Mouse (Mus musculus) spleen, postnatal 4 days (tissue): ENCODE results near the gene Ciapin1.
"Not testable (repeated sequence)": the region's sequence is repeated elsewhere in the genome, so short reads cannot be mapped to it uniquely, and the experiment has no call there.

ENCODE experiments used
- DNase-seq, 2 experiments: peaks; one replicate each; pipeline ENCODE4 v3.0.0; 2022; ENCODE audit warnings: low spot score in 2 of 2

The Ciapin1 gene

GRCm38 (mm10) chr8:94857346-94858173 lies 19.4 kb upstream of the Ciapin1 start, which contains the start of gene Polr2c:
Gene Polr2c, plus strand, starts transcription at chr8:94857450.
- peak; percentile 93 to 99 for DNase-seq

DNA sequence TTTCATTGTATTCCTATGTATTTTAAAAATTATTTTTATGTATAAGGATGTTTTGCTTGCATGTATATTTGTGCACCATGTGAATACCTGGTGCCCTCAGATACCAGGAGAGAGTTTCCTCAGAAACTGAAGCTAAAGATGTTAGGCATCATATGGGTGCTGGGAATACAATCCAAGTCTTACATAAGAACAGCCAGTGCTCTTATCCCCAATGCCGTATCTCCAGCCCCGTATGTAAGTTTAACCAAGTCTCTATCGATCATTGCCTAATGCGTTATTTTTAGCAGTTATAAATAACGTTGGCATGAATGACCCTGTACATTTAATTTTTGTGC lies 18.8 kb upstream of the Ciapin1 start:
- DNase-seq = no peak

- not testable (repeated sequence) for DNase-seq
Observed at GRCm38 (mm10) chr8:94854761-94855160, 16.6 kb upstream of the Ciapin1 start.

- peak in 1 of 2 experiments; percentile 52 for DNase-seq
Observed at GRCm38 (mm10) chr8:94850049-94850448, 11.9 kb upstream of the Ciapin1 start.

GRCm38 (mm10) chr8:94841183-94841582 lies 3.0 kb upstream of the Ciapin1 start:
- DNase-seq = no peak

DNA sequence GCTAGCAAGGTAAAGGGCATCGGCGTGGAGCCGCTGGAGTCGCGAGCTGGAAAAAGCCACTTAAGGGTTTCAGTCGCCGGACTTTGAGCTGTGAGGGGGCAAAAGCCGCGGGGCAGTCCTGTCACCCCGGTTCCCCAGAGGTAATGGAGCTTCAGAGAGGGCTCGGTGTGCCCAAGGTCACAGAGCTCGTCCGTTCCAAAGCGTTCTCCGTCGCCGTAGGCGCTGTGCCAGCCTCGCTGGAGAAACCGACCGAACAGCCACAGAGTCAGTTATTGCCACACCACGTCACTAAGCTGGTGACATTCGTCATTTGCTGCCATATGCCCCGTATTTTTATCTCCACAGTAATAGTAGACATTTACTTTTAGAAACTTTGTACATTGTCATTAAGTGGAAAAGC lies 442 bp upstream of the Ciapin1 start:
- DNase-seq = peak; percentile 68 to 86

DNA sequence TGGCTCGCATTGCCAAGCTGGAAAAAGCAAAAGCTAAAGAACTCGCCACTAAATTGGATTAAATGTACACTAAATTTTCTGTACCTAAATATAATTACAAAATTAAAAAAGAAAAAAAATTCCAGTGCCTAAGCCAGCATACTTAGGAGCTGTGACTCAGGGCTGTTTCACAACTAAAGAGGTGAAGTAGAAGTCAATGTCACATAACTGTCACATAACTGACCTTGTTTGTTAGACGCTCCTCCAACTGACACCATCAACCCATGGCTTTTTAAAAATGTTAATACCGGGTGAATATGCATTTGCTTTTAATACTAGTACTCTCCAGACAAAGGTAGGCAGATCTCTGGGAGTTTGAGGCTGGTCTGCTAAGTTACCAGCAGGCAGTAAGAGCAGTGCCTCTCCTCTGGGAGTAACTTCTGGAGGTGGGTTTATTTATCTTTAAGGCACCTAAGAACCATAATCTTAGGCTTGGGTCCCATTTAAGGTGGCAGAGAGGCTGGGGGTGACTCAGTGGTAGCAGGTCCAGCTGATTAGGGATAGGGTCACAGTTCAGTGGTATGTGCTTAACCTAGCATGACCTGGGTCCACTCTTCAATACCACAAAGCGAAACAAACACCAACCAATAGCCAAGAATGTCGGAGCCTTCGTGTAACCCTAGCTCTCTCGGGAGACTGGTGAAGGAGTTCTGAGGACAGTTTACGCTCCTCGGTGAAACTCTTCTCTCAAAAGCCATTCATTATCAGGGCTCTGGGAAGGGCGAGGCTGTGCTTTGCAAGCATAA lies 1.5 kb downstream of the Ciapin1 start:
- DNase-seq = no peak

DNA sequence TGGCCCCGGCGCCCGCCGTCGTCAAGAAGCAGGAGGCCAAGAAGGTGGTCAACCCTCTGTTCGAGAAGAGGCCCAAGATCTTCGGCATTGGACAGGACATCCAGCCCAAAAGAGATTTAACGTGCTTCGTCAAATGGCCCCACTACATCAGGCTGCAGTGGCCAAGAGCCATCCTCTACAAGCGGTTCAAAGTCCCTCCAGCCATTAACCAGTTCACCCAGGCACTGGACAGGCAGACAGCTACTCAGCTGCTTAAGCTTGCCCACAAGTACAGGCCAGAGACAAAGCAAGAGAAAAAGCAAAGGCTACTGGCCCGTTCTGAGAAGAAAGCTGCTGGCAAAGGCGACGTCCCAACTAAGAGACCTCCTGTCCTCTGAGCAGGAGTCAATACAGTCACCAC lies 2.4 kb downstream of the Ciapin1 start:
- DNase-seq = not testable (repeated sequence)

DNA sequence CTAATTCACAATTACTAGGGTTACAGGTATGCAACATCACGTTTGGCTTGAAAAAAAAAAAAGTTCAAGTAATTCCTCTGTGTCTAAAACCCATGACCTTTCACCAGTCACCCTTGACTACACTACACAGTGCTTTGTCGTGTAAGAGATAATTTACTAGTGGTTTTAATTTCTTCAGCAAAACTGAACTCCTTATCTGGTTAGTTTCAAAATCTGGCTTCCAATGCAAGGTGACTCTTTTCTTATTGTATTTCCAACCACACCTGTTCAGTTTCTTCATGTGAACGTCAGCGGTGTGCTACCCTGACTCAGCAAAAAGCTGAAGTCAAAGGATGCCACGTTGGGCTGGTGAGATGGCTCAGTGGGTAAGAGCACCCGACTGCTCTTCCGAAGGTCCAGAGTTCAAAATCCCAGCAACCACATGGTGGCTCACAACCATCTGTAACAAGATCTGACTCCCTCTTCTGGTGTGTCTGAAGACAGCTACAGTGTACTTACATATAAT lies 4.2 kb downstream of the Ciapin1 start:
- DNase-seq = not testable (repeated sequence)

- DNase-seq = no peak
Observed at GRCm38 (mm10) chr8:94828284-94828683, 9.9 kb downstream of the Ciapin1 start.

GRCm38 (mm10) chr8:94826210-94826609 lies 11.9 kb downstream of the Ciapin1 start:
- DNase-seq = no peak

DNA sequence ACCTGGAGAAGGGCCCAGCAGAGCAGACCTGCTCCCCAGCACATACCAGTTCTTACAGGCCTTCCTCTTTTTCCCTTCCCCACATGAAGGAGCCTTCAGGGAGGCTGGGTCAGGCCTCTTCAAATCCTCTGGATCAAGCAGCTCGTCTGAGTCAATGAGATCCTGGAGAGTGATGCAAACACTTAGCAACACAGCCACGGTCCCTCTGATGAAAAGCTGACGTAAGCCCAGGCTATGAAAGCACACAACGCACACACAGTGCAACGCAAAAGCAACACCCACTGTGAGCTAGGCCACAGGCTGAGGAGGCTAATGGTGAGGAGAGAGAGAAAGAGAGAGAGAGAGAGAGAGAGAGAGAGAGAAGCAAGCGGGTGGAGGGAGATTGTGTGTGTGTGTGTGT lies 13.0 kb downstream of the Ciapin1 start:
- no peak for DNase-seq

GRCm38 (mm10) chr8:94822637-94823560 lies 15.3 kb downstream of the Ciapin1 start:
- DNase-seq = peak; percentile 61 to 69

GRCm38 (mm10) chr8:94821381-94821780 lies 16.8 kb downstream of the Ciapin1 start:
- DNase-seq = no peak

- DNase-seq = peak in 1 of 2 experiments; percentile 57
Observed at GRCm38 (mm10) chr8:94820553-94820952, 17.6 kb downstream of the Ciapin1 start.

- peak in 1 of 2 experiments; percentile 59 for DNase-seq
Observed at GRCm38 (mm10) chr8:94819671-94820179, 18.4 kb downstream of the Ciapin1 start.

GRCm38 (mm10) chr8:94817933-94818332 lies 20.2 kb downstream of the Ciapin1 start:
- DNase-seq = no peak

DNA sequence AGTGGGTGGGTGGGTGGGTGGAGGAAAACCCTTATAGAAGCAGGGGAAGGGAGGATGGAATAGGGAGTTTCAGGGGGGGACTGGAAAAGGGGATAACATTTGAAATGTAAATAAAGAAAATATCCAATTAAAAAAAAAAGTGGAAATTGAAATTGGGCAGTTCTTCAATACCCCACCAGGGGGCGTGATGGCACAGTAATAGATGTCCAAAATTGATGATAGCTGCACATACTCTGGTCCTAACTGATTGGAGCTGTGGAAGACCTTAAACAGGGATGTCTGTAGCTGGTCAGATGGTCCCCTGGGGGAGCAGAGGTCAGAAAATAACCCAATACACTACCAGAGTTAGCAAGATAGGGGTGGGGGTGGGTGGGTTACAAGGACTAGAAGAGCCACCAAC lies 23.6 kb downstream of the Ciapin1 start:
- DNase-seq = peak; percentile 49 to 81

DNA sequence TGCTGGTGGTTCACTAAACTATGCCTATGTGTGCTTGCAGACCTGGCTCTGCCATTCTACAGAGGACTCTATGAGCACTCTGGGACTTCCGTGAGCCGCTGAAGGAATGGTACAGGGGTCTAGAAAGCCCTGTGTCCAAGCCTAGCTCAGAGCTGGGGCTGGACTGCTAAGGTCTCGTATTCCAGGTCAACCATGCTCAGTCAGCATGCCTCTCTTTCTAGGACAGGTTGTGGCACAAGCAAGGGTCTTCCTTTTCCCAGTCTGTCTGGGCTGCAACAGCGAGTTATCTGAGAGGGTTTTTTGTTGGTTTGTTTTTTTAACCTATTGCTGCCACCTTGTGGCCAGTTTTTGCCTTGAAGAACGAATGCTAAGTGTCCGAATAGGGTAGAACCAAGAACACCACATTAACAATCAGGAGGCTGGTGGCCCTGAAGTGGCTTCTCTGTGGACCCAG lies 25.5 kb downstream of the Ciapin1 start:
- DNase-seq = peak; percentile 87 to 94

DNA sequence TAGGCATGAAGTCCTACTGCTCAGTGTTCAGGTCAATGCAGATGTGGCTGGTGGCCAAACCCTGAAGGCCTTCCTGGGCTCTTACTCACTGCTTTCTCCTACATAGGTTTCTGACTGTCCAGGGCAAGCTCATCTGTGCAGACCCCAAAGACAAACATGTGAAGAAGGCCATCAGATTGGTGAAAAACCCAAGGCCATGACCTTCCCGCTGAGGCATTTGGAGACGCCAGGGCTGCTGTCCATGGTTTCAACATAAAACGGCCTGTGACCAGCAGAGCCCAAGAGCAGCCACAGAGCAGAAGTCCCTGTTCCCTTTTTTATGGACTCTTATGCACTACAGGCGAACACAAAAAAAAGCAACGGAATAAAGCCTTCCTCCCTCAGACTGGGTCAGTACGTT lies 26.5 kb downstream of the Ciapin1 start:
- DNase-seq = no peak

- no peak for DNase-seq
Observed at GRCm38 (mm10) chr8:94810855-94811254, 27.3 kb downstream of the Ciapin1 start.
